Comparison of ENCODE assay signal across 11 mouse cellular contexts in genomic region chr10:39208712-39209111, GRCm38 (mm10). TPM values are rescaled to one million over a fixed set of nuclear protein-coding genes. Genes with fewer than 3 reads are reported as not detected.
DNase-seq lines count a peak whose midpoint lies in the region; ATAC-seq and TF ChIP-seq lines count a peak whose summit lies in the region.
"Had no signal": no experiment of that assay in that cellular context is flagged by ENCODE, and none has a peak within 500 bp of the region (broad histone marks: within the 10 kb centered on the region; RNA-seq: fewer than 3 reads in every experiment).

No protein-coding gene starts in this region.

- no peak for TF ChIP-seq CTCF in liver, adult 2 months (IDR thresholded peaks at IDR 0.05; ENCODE audit: low read depth, low read length)

- DNase-seq in liver, adult 2 months (ENCODE audit: extremely low read depth, low read depth, low spot score) = peak; percentile 11
- no peak for DNase-seq in liver, embryonic 11.5 days (ENCODE audit: low spot score)
- no peak for DNase-seq in forebrain, embryonic 14.5 days (ENCODE audit: low spot score)
- no peak for DNase-seq in hindbrain, embryonic 14.5 days (ENCODE audit: low spot score)
- DNase-seq in kidney, adult 8-10 months = no peak
- DNase-seq in left cerebral cortex, postnatal 25 days (ENCODE audit: low spot score in 2 of 2) = no peak

- 66% methylated on average over 4 of the region's 4 CpGs for WGBS in liver, adult 2 months
- WGBS in liver, embryonic 11.5 days = 67% methylated on average over 4 of the region's 4 CpGs
- 72% methylated on average over 4 of the region's 4 CpGs for WGBS in forebrain, embryonic 14.5 days
- 66% methylated on average over 4 of the region's 4 CpGs for WGBS in hindbrain, embryonic 14.5 days
- WGBS in midbrain, embryonic 16.5 days = 48% methylated on average over 4 of the region's 4 CpGs

- H3K4me3 ChIP-seq in liver, adult 2 months (ENCODE audit: insufficient read depth, low read depth, low read length) = no peak overlapping the region
- H3K4me3 ChIP-seq in liver, embryonic 11.5 days (ENCODE audit: low read depth, low read length) = no peak overlapping the region
- H3K4me3 ChIP-seq in forebrain, embryonic 14.5 days (ENCODE audit: low read depth, low read length) = no peak overlapping the region
- H3K4me3 ChIP-seq in hindbrain, embryonic 14.5 days (replicated peaks; ENCODE audit: low read length) = no peak overlapping the region
- H3K4me3 ChIP-seq in midbrain, embryonic 16.5 days (ENCODE audit: low read depth, low read length) = no peak overlapping the region
- H3K4me3 ChIP-seq: neural tube, embryonic 12.5 days had no signal

- TF ChIP-seq POLR2A in liver, adult 2 months (IDR thresholded peaks at IDR 0.05; ENCODE audit: extremely low read depth, insufficient read depth, low read length) = no peak

- intact Hi-C loops in left cerebral cortex, postnatal 25 days (cut with DNase I) = no loop called here

- H3K36me3 ChIP-seq in liver, adult 2 months (ENCODE audit: control insufficient read depth, insufficient read depth, low read length) = no peaks in the 10 kb centered on the region
- no peaks in the 10 kb centered on the region for H3K36me3 ChIP-seq in liver, embryonic 11.5 days (ENCODE audit: control insufficient read depth, insufficient read depth, low read length)
- no peaks in the 10 kb centered on the region for H3K36me3 ChIP-seq in forebrain, embryonic 14.5 days (ENCODE audit: control insufficient read depth, insufficient read depth, low read length)
- no peaks in the 10 kb centered on the region for H3K36me3 ChIP-seq in hindbrain, embryonic 14.5 days (replicated peaks; ENCODE audit: control insufficient read depth, insufficient read depth)
- no peaks in the 10 kb centered on the region for H3K36me3 ChIP-seq in midbrain, embryonic 16.5 days (ENCODE audit: control insufficient read depth, insufficient read depth, low read length)
- H3K36me3 ChIP-seq: neural tube, embryonic 12.5 days had no signal

- H3K9me3 ChIP-seq in liver, embryonic 11.5 days (ENCODE audit: control insufficient read depth, low read length) = no peaks in the 10 kb centered on the region
- peaks cover 7% of the 10 kb centered on the region; the same call in 1 of the 2 replicates for H3K9me3 ChIP-seq in forebrain, embryonic 14.5 days (replicated peaks; ENCODE audit: control insufficient read depth, low read length)
- H3K9me3 ChIP-seq in hindbrain, embryonic 14.5 days (ENCODE audit: control insufficient read depth, low read length) = peaks cover 13% of the 10 kb centered on the region
- H3K9me3 ChIP-seq in midbrain, embryonic 16.5 days (replicated peaks; ENCODE audit: control insufficient read depth, low read length, poor library complexity, severe bottlenecking) = 0 out of 2 replicates have a peak, but pooled peaks cover 3% of the 10 kb centered on the region

- no peak overlapping the region for H3K27ac ChIP-seq in liver, adult 2 months (replicated peaks; ENCODE audit: insufficient read depth, low read depth, low read length)
- no peak overlapping the region for H3K27ac ChIP-seq in liver, embryonic 11.5 days (ENCODE audit: low read depth, low read length)
- peak overlapping the region; percentile 52; the same call in 1 of the 2 replicates for H3K27ac ChIP-seq in forebrain, embryonic 14.5 days (ENCODE audit: low read depth, low read length)
- H3K27ac ChIP-seq in hindbrain, embryonic 14.5 days = peak overlapping the region; percentile 80
- peak overlapping the region; percentile 87 for H3K27ac ChIP-seq in midbrain, embryonic 16.5 days (ENCODE audit: low read length)
- H3K27ac ChIP-seq: neural tube, embryonic 12.5 days had no signal

- H3K79me2 ChIP-seq in liver, adult 2 months (ENCODE audit: control insufficient read depth, insufficient read depth, low read length) = no peaks in the 10 kb centered on the region

- no peak overlapping the region for H3K9ac ChIP-seq in liver, adult 2 months (ENCODE audit: low read depth, low read length)
- H3K9ac ChIP-seq in liver, embryonic 11.5 days (ENCODE audit: low read depth, low read length) = no peak overlapping the region
- H3K9ac ChIP-seq in forebrain, embryonic 14.5 days (ENCODE audit: low read length) = no peak overlapping the region
- H3K9ac ChIP-seq in hindbrain, embryonic 14.5 days = no peak overlapping the region
- H3K9ac ChIP-seq in midbrain, embryonic 16.5 days (ENCODE audit: low read depth, low read length) = no peak overlapping the region
- H3K9ac ChIP-seq: neural tube, embryonic 12.5 days had no signal

- H3K4me2 ChIP-seq in liver, embryonic 11.5 days = no peak overlapping the region
- H3K4me2 ChIP-seq in forebrain, embryonic 14.5 days (ENCODE audit: low read length) = no peak overlapping the region
- no peak overlapping the region for H3K4me2 ChIP-seq in hindbrain, embryonic 14.5 days (replicated peaks)
- no peak overlapping the region for H3K4me2 ChIP-seq in midbrain, embryonic 16.5 days (ENCODE audit: low read length)

- no peak for ATAC-seq in liver, embryonic 11.5 days (replicated peaks; ENCODE audit: low FRiP score)
- no peak for ATAC-seq in forebrain, embryonic 14.5 days
- ATAC-seq in hindbrain, embryonic 14.5 days (ENCODE audit: low FRiP score) = peak; percentile 49; the same call in 1 of the 2 replicates
- ATAC-seq in midbrain, embryonic 16.5 days = no peak

- no peaks in the 10 kb centered on the region for H3K4me1 ChIP-seq in liver, adult 2 months (ENCODE audit: control insufficient read depth, insufficient read depth, low read length)
- no peaks in the 10 kb centered on the region for H3K4me1 ChIP-seq in liver, embryonic 11.5 days (replicated peaks; ENCODE audit: control insufficient read depth, insufficient read depth, low read length)
- H3K4me1 ChIP-seq in forebrain, embryonic 14.5 days (ENCODE audit: control insufficient read depth, insufficient read depth, low read length) = peaks cover 11% of the 10 kb centered on the region
- peaks cover 16% of the 10 kb centered on the region for H3K4me1 ChIP-seq in hindbrain, embryonic 14.5 days (replicated peaks; ENCODE audit: control insufficient read depth, insufficient read depth, low read length)
- H3K4me1 ChIP-seq in midbrain, embryonic 16.5 days (ENCODE audit: control insufficient read depth, insufficient read depth, low read length) = peaks cover 18% of the 10 kb centered on the region

- no peaks in the 10 kb centered on the region for H3K27me3 ChIP-seq in liver, adult 2 months (ENCODE audit: control insufficient read depth, insufficient read depth, low read length)
- no peaks in the 10 kb centered on the region for H3K27me3 ChIP-seq in liver, embryonic 11.5 days (replicated peaks; ENCODE audit: control insufficient read depth, insufficient read depth, low read length)
- no peaks in the 10 kb centered on the region for H3K27me3 ChIP-seq in forebrain, embryonic 14.5 days (replicated peaks; ENCODE audit: control insufficient read depth, insufficient read depth, low read length)
- no peaks in the 10 kb centered on the region for H3K27me3 ChIP-seq in hindbrain, embryonic 14.5 days (ENCODE audit: control insufficient read depth, insufficient read depth, low read length)
- H3K27me3 ChIP-seq in midbrain, embryonic 16.5 days (ENCODE audit: control insufficient read depth, insufficient read depth, low read depth, low read length) = no peaks in the 10 kb centered on the region
- H3K27me3 ChIP-seq: neural tube, embryonic 12.5 days had no signal

RNA-seq across cellular contexts. Expression of gene Ccn6, which starts 45.1 kb away (rescaled TPM):
- 0.09 and 0.54 TPM in 2 replicates for total RNA-seq in liver, adult 2 months (2014; rRNA removed)
- 0.06 and 0.42 TPM in 2 replicates for polyA plus RNA-seq in liver, adult 2 months (2012; rRNA removed)
- polyA plus RNA-seq in liver, embryonic 11.5 days (2014; fragmentation: Nextera tagmentation; extraction: Ambion mirVana) = 0.29 TPM in 1 of 2 replicates, not detected in the other
- 0.28 and 0.33 TPM in 2 replicates for polyA plus RNA-seq in forebrain, embryonic 14.5 days (2014; fragmentation: Nextera tagmentation; extraction: Ambion mirVana)
- polyA plus RNA-seq in hindbrain, embryonic 14.5 days (2014; fragmentation: Nextera tagmentation; extraction: Ambion mirVana) = 0.33 and 0.41 TPM in 2 replicates
- polyA plus RNA-seq in midbrain, embryonic 16.5 days (2015; fragmentation: Nextera tagmentation; extraction: Ambion mirVana) = 0.30 and 0.46 TPM in 2 replicates
- total RNA-seq in left cerebral cortex, postnatal 25 days (2021) = under 1 TPM; 0.25 to 0.39 TPM
- total RNA-seq: heart, adult 8-10 months; hematopoietic stem cell, adult 5-6 weeks had no signal
- polyA plus RNA-seq: large intestine, adult 2 months had no signal

Comparison
In these comparisons a context has a peak if more than half of its experiments do, and no peak if none do; other contexts are left out.
1. H3K27ac ChIP-seq: peak in forebrain, embryonic 14.5 days (single experiment), hindbrain, embryonic 14.5 days (single experiment) and midbrain, embryonic 16.5 days (single experiment); none in liver, adult 2 months (single experiment) and liver, embryonic 11.5 days (single experiment).